ENCODE assay signal across 12 mouse cellular contexts in the genomic region with DNA sequence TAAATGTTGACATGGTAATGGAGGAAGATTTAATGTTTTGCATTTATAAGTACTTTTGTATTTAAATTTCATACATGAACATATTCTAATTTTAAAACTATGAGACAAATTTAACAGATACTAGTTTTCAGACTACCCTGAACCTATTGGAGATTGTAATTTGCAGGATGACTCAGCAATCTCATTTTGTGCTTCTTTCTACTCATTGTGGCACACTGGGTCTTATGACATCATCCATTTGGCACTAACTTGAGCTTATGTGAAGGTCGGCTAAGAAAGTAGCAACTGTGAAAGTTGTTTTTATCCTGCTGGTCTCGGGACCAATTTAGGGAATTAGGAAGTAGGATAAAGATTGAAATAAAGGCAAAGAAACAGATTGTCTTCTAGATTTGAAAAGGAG. TPM values are rescaled to one million over a fixed set of nuclear protein-coding genes. Genes with fewer than 3 reads are reported as not detected.
DNase-seq lines count a peak whose midpoint lies in the region; ATAC-seq and TF ChIP-seq lines count a peak whose summit lies in the region.
"Had no signal": no experiment of that assay in that cellular context is flagged by ENCODE, and none has a peak within 500 bp of the region (broad histone marks: within the 10 kb centered on the region; RNA-seq: fewer than 3 reads in every experiment).

No protein-coding gene starts in this region.

- no peak overlapping the region for H3K9ac ChIP-seq in hindbrain, postnatal 0 days (replicated peaks; ENCODE audit: low read length)
- H3K9ac ChIP-seq in hindbrain, embryonic 14.5 days, result no peak overlapping the region
- H3K9ac ChIP-seq in CH12.LX (ENCODE audit: insufficient read depth, low read depth), result peak overlapping the region; percentile 53; the same call in 1 of the 2 replicates
- H3K9ac ChIP-seq: lung, embryonic 14.5 days had no signal

- H3K4me2 ChIP-seq in hindbrain, postnatal 0 days (ENCODE audit: low read depth, low read length), result no peak overlapping the region
- H3K4me2 ChIP-seq in hindbrain, embryonic 14.5 days (replicated peaks), result no peak overlapping the region
- H3K4me2 ChIP-seq in CH12.LX (ENCODE audit: insufficient read depth, low read depth, poor library complexity, severe bottlenecking), result peak overlapping the region; percentile 71; the same call in 1 of the 2 replicates
- H3K4me2 ChIP-seq: lung, embryonic 14.5 days had no signal

- peak; percentile 81 for TF ChIP-seq EP300 in CH12.LX (IDR thresholded peaks at IDR 0.05; ENCODE audit: low read length)

- peak; percentile 22 for DNase-seq in hindbrain, postnatal 0 days (ENCODE audit: low spot score)
- DNase-seq in hindbrain, embryonic 14.5 days (ENCODE audit: low spot score), result no peak
- DNase-seq in CH12.LX (ENCODE audit: extremely low read depth) (peak; percentile 72), MN1 (ENCODE audit: low spot score) (peak; percentile 29)
- DNase-seq in spleen, adult 18-20 months, result no peak
- no peak for DNase-seq in kidney, adult 11 months
- DNase-seq: embryo, embryonic 11 days; heart, postnatal 14 days; kidney, adult 18-20 months; layer of hippocampus, adult 9-11 months; lung, embryonic 14.5 days had no signal

- no peak overlapping the region for H3K27ac ChIP-seq in hindbrain, postnatal 0 days
- H3K27ac ChIP-seq in hindbrain, embryonic 14.5 days, result no peak overlapping the region
- peak overlapping the region; percentile 79 for H3K27ac ChIP-seq in CH12.LX (ENCODE audit: insufficient read depth, low read depth)

- in situ Hi-C loops in CH12.LX (cut with MboI; ENCODE audit: low pct_ligation_motif_present, low pct_unique_long_range_greater_than_20kb, low sequenced_read_pairs), result no loop called here

- peaks cover 56% of the 10 kb centered on the region for H3K79me2 ChIP-seq in CH12.LX (replicated peaks; ENCODE audit: control insufficient read depth, extremely low read depth, insufficient read depth, poor library complexity, severe bottlenecking)

- no peak for TF ChIP-seq CTCF in hindbrain, postnatal 0 days (IDR thresholded peaks at IDR 0.05; ENCODE audit: low read depth)
- TF ChIP-seq CTCF in CH12.LX (conservative IDR thresholded peaks at IDR 0.05 in 1 of 2, IDR thresholded peaks at IDR 0.05 in 1 of 2; ENCODE audit: low read depth in 2 of 2, low read length in 2 of 2), result no peak

- no peak for TF ChIP-seq RAD21 in CH12.LX (IDR thresholded peaks at IDR 0.05; ENCODE audit: low read depth, low read length)

- no peak overlapping the region for H3K4me3 ChIP-seq in hindbrain, postnatal 0 days (ENCODE audit: low read length)
- H3K4me3 ChIP-seq in hindbrain, embryonic 14.5 days (replicated peaks; ENCODE audit: low read length), result no peak overlapping the region
- no peak overlapping the region for H3K4me3 ChIP-seq in CH12.LX (replicated peaks in 1 of 3; ENCODE audit: low read depth in 2 of 3, low read length in 2 of 3, poor library complexity in 1 of 3)

- dilution Hi-C loops in CH12.LX (cut with MboI; ENCODE audit: extremely low pct_ligation_motif_present, extremely low pct_unique_long_range_greater_than_20kb, low sequenced_read_pairs), result no loop called here

- WGBS in hindbrain, postnatal 0 days, result 39% methylated on average over 2 of the region's 2 CpGs
- 61% methylated on average over 2 of the region's 2 CpGs for WGBS in hindbrain, embryonic 14.5 days

- H3K4me1 ChIP-seq in hindbrain, postnatal 0 days (ENCODE audit: insufficient read depth, low read length), result 0 out of 2 replicates have a peak, but pooled peaks cover 2% of the 10 kb centered on the region
- H3K4me1 ChIP-seq in hindbrain, embryonic 14.5 days (replicated peaks; ENCODE audit: control insufficient read depth, insufficient read depth, low read length), result 0 out of 2 replicates have a peak, but pooled peaks cover 11% of the 10 kb centered on the region
- H3K4me1 ChIP-seq in CH12.LX (ENCODE audit: control insufficient read depth in 1 of 2, insufficient read depth in 2 of 2), result peaks cover 3 to 54% of the 10 kb centered on the region in 2 experiments; a peak in 3 of 4 replicates

- H3K27me3 ChIP-seq in hindbrain, postnatal 0 days (ENCODE audit: insufficient read depth, low read length), result no peaks in the 10 kb centered on the region
- H3K27me3 ChIP-seq in hindbrain, embryonic 14.5 days (ENCODE audit: control insufficient read depth, insufficient read depth, low read length), result no peaks in the 10 kb centered on the region
- H3K27me3 ChIP-seq in CH12.LX (replicated peaks), result no peaks in the 10 kb centered on the region

- H3K9me3 ChIP-seq in hindbrain, postnatal 0 days (ENCODE audit: low read length), result no peaks in the 10 kb centered on the region
- H3K9me3 ChIP-seq in hindbrain, embryonic 14.5 days (ENCODE audit: control insufficient read depth, low read length), result no peaks in the 10 kb centered on the region
- H3K9me3 ChIP-seq in CH12.LX (replicated peaks; ENCODE audit: low read length), result no peaks in the 10 kb centered on the region

- H3K36me3 ChIP-seq in hindbrain, postnatal 0 days (ENCODE audit: insufficient read depth, low read length), result peaks cover 4% of the 10 kb centered on the region; the same call in 1 of the 2 replicates
- peaks cover 50% of the 10 kb centered on the region for H3K36me3 ChIP-seq in hindbrain, embryonic 14.5 days (replicated peaks; ENCODE audit: control insufficient read depth, insufficient read depth)
- H3K36me3 ChIP-seq in CH12.LX (replicated peaks in 1 of 2; ENCODE audit: control insufficient read depth in 1 of 2, insufficient read depth in 1 of 2, low read length in 1 of 2), result peaks cover 26 to 57% of the 10 kb centered on the region in 2 experiments

- TF ChIP-seq POLR2A in CH12.LX (IDR thresholded peaks at IDR 0.05; ENCODE audit: low read depth, low read length), result no peak

- no peak for ATAC-seq in hindbrain, postnatal 0 days
- no peak for ATAC-seq in hindbrain, embryonic 14.5 days (ENCODE audit: low FRiP score)
- ATAC-seq in hematopoietic stem cell, adult 5-6 weeks (replicated peaks in 1 of 2; ENCODE audit: insufficient read depth in 1 of 2, low FRiP score in 2 of 2, low TSS enrichment in 1 of 2, low read depth in 1 of 2, poor library complexity in 2 of 2, severe bottlenecking in 2 of 2), result peak; percentile 42 to 56; a peak in 1 of 4 replicates

TF ChIP-seq in CH12.LX, 34 proteins besides CTCF, POLR2A, EP300 and RAD21 (continues in another document):
- TF ChIP-seq ELF1 (IDR thresholded peaks at IDR 0.05; ENCODE audit: low read depth, low read length) (no peak), ETS1 (conservative IDR thresholded peaks at IDR 0.05; ENCODE audit: low read depth, low read length) (peak; percentile 64), ZKSCAN1 (IDR thresholded peaks at IDR 0.05; ENCODE audit: borderline replicate concordance, low read depth, low read length) (no peak), BHLHE40 (IDR thresholded peaks at IDR 0.05; ENCODE audit: low read depth, low read length) (peak; percentile 63), ZC3H11A (IDR thresholded peaks at IDR 0.05; ENCODE audit: low read depth, low read length) (no peak), GABPA (IDR thresholded peaks at IDR 0.05; ENCODE audit: insufficient replicate concordance, low read depth, low read length) (no peak), CHD1 (IDR thresholded peaks at IDR 0.05; ENCODE audit: low read depth, low read length) (no peak), RCOR1 (conservative IDR thresholded peaks at IDR 0.05; ENCODE audit: low read depth, low read length) (no peak), POLR2AphosphoS2 (IDR thresholded peaks at IDR 0.05; ENCODE audit: low read depth, low read length) (no peak), NELFE (IDR thresholded peaks at IDR 0.05; ENCODE audit: low read depth, low read length) (no peak), MAZ (IDR thresholded peaks at IDR 0.05; ENCODE audit: low read depth, low read length) (no peak), JUND (conservative IDR thresholded peaks at IDR 0.05; ENCODE audit: low read depth, low read length) (peak; percentile 91), UBTF (IDR thresholded peaks at IDR 0.05; ENCODE audit: low read depth, low read length) (no peak), ZMIZ1 (IDR thresholded peaks at IDR 0.05; ENCODE audit: low read depth, low read length) (no peak), KAT2A (IDR thresholded peaks at IDR 0.05; ENCODE audit: insufficient replicate concordance, low read length) (no peak), SMC3 (IDR thresholded peaks at IDR 0.05; ENCODE audit: low read depth, low read length) (no peak), E2F4 (IDR thresholded peaks at IDR 0.05; ENCODE audit: insufficient replicate concordance, low read depth, low read length) (no peak), USF2 (conservative IDR thresholded peaks at IDR 0.05; ENCODE audit: low read depth, low read length) (no peak), MEF2A (IDR thresholded peaks at IDR 0.05; ENCODE audit: borderline replicate concordance, low read depth, low read length) (peak; percentile 72; the same call in 1 of the 2 replicates), HCFC1 (IDR thresholded peaks at IDR 0.05; ENCODE audit: low read depth, low read length) (no peak), MYC (IDR thresholded peaks at IDR 0.05; ENCODE audit: low read depth, low read length) (no peak), TCF12 (IDR thresholded peaks at IDR 0.05; ENCODE audit: low read depth, low read length) (no peak), MAX (IDR thresholded peaks at IDR 0.05; ENCODE audit: low read length) (no peak), MAFK (IDR thresholded peaks at IDR 0.05; ENCODE audit: insufficient replicate concordance, low read length) (peak; percentile 94), MXI1 (IDR thresholded peaks at IDR 0.05; ENCODE audit: low read depth, low read length) (no peak), SIN3A (IDR thresholded peaks at IDR 0.05; ENCODE audit: low read length) (no peak), PAX5 (IDR thresholded peaks at IDR 0.05; ENCODE audit: low read length) (no peak), USF1 (IDR thresholded peaks at IDR 0.05; ENCODE audit: low read depth, low read length) (no peak), TBP (conservative IDR thresholded peaks at IDR 0.05; ENCODE audit: low read depth, low read length) (0 out of 2 replicates have a peak, but pooled peaks have one; percentile 10), JUN (IDR thresholded peaks at IDR 0.05; ENCODE audit: insufficient read depth, low read depth, low read length) (peak; percentile 92), NRF1 (IDR thresholded peaks at IDR 0.05; ENCODE audit: low read depth, low read length) (no peak), CHD2 (IDR thresholded peaks at IDR 0.05; ENCODE audit: low read length) (no peak)

RNA-seq across cellular contexts. Expression of gene Kmt2e, which starts 27.4 kb away (rescaled TPM):
- 44.7 and 51.2 TPM in 2 replicates for total RNA-seq in hindbrain, postnatal 0 days (2014; rRNA removed)
- 119 and 124 TPM in 2 replicates for polyA plus RNA-seq in hindbrain, postnatal 0 days (2015; fragmentation: Nextera tagmentation; extraction: Ambion mirVana)
- polyA plus RNA-seq in hindbrain, embryonic 14.5 days (2014; fragmentation: Nextera tagmentation; extraction: Ambion mirVana), result 118 and 128 TPM in 2 replicates
- total RNA-seq in CH12.LX (2012; rRNA removed) (21.2 and 21.3 TPM in 2 replicates), CH12.LX (2014; rRNA removed) (7.2 and 10.2 TPM in 2 replicates)
- 24.6 and 29.7 TPM in 2 replicates for polyA plus RNA-seq in CH12.LX (2012; ENCODE audit: insufficient read length, low read depth)
- 66.6 and 70.9 TPM in 2 replicates for total RNA-seq in hematopoietic stem cell, adult 5-6 weeks (2017)

Comparison
In these comparisons a context has a peak if more than half of its experiments do, and no peak if none do; other contexts are left out.
1. DNase-seq: peak in hindbrain, postnatal 0 days (single experiment), CH12.LX (single experiment) and MN1 (single experiment); none in hindbrain, embryonic 14.5 days (single experiment), spleen, adult 18-20 months (0 of 2) and kidney, adult 11 months (single experiment).
2. ATAC-seq: peak in hematopoietic stem cell, adult 5-6 weeks (2 of 2); none in hindbrain, postnatal 0 days (single experiment) and hindbrain, embryonic 14.5 days (single experiment).